Mouse (Mus musculus) stomach, embryonic 16.5 days (tissue): ENCODE data around the gene Lztr1. TPM values are rescaled to one million over a fixed set of nuclear protein-coding genes. Genes with fewer than 3 reads are reported as not detected.
A peak's percentile ranks its signal among the peaks of the same experiment; 100 is the strongest.

Experiments
- ATAC-seq: fragments of 200-750 bp; cut with Nextera tagmentation; 2 replicates; pipeline ENCODE4 v1.8.0; 2017; ENCODE audit warnings: moderate number of reproducible peaks, moderate TSS enrichment; ENCODE audit not compliant: insufficient read depth, low FRiP score
- H3K27ac ChIP-seq: fragments of 300-500 bp; sonication (generic); 2 replicates; pipeline ENCODE4 v1.5.1; 2014; ENCODE audit warnings: low read length
- H3K27me3 ChIP-seq: fragments of 300-500 bp; sonication (generic); 2 replicates; pipeline ENCODE4 v1.6.1; 2014; ENCODE audit warnings: low read length, control low read depth, mixed read lengths; ENCODE audit not compliant: control insufficient read depth, insufficient read depth
- H3K36me3 ChIP-seq: fragments of 300-500 bp; sonication (generic); 2 replicates; pipeline ENCODE4 v1.6.1; 2014; ENCODE audit warnings: low read length; ENCODE audit not compliant: control insufficient read depth, insufficient read depth
- H3K4me1 ChIP-seq: fragments of 300-500 bp; sonication (generic); 2 replicates; pipeline ENCODE4 v1.6.1; 2014; ENCODE audit warnings: low read length, control low read depth, mixed read lengths; ENCODE audit not compliant: control insufficient read depth, insufficient read depth
- H3K4me2 ChIP-seq: fragments of 300-500 bp; sonication (generic); 2 replicates; pipeline ENCODE4 v1.6.1; 2014; ENCODE audit warnings: low read depth, low read length, mixed read lengths
- H3K4me3 ChIP-seq: fragments of 300-500 bp; sonication (generic); replicated peaks from 2 replicates; pipeline ENCODE4 v1.5.1; 2014; ENCODE audit warnings: mild to moderate bottlenecking, low read length
- H3K9ac ChIP-seq: fragments of 300-500 bp; sonication (generic); 2 replicates; pipeline ENCODE4 v1.6.1; 2014; ENCODE audit warnings: low read length
- H3K9me3 ChIP-seq: fragments of 300-500 bp; sonication (generic); replicated peaks from 2 replicates; pipeline ENCODE4 v1.6.1; 2016; ENCODE audit warnings: low read length, control low read depth; ENCODE audit not compliant: control insufficient read depth
- WGBS: fragments of 180-500 bp; shearing (Covaris S2); extraction: QIAGEN DNeasy Blood & Tissue Kit; methylation state at CpG from one replicate; pipeline ENCODE4 v1.1.7; 2014; 5-methylcytosine and 5-hydroxymethylcytosine counted together
- polyA plus RNA-seq: library from polyadenylated mRNA; unstranded; fragments of >200 nt; fragmentation: Nextera tagmentation; extraction: Ambion mirVana; gene quantifications from 2 replicates; pipeline ENCODE4 v1.2.1, GENCODE M21; 2015

The Lztr1 gene
- polyA plus RNA-seq, 1 experiment from 2014 or later = 89.4 TPM

GRCm38 (mm10) chr16:17524156-17524555 lies 15.7 kb downstream of the Lztr1 start:
- H3K9me3 ChIP-seq = no peaks in the 10 kb centered on the region
- no peak overlapping the region for H3K9ac ChIP-seq
- WGBS = 91% methylated on average over 11 of the region's 11 CpGs
- H3K27ac ChIP-seq = no peak overlapping the region
- H3K4me2 ChIP-seq = no peak overlapping the region
- H3K27me3 ChIP-seq = no peaks in the 10 kb centered on the region
- ATAC-seq = no peak
- peaks cover 33% of the 10 kb centered on the region for H3K36me3 ChIP-seq
- H3K4me1 ChIP-seq = peaks cover 2% of the 10 kb centered on the region; the same call in 1 of the 2 replicates
- no peak overlapping the region for H3K4me3 ChIP-seq

GRCm38 (mm10) chr16:17525524-17525923 lies 17.0 kb downstream of the Lztr1 start:
- Histone ChIP-seq H3K4me1 (peaks cover 11% of the 10 kb centered on the region), H3K4me3 (no peak overlapping the region), H3K27me3 (no peaks in the 10 kb centered on the region), H3K9me3 (no peaks in the 10 kb centered on the region), H3K36me3 (peaks cover 33% of the 10 kb centered on the region), H3K9ac (no peak overlapping the region), H3K4me2 (no peak overlapping the region), H3K27ac (no peak overlapping the region)
- no peak for ATAC-seq
- WGBS = 81% methylated on average over 3 of the region's 3 CpGs

- no peaks in the 10 kb centered on the region for H3K27me3 ChIP-seq
- no peak overlapping the region for H3K4me3 ChIP-seq
- H3K36me3 ChIP-seq = peaks cover 27% of the 10 kb centered on the region
- WGBS = 89% methylated on average over 6 of the region's 6 CpGs
- no peaks in the 10 kb centered on the region for H3K9me3 ChIP-seq
- ATAC-seq = no peak
- no peak overlapping the region for H3K27ac ChIP-seq
- no peak overlapping the region for H3K4me2 ChIP-seq
- H3K9ac ChIP-seq = no peak overlapping the region
- peaks cover 11% of the 10 kb centered on the region for H3K4me1 ChIP-seq
These were observed 17.7 kb downstream of the Lztr1 start for GRCm38 (mm10) chr16:17526223-17526622.

GRCm38 (mm10) chr16:17527606-17528005 lies 19.1 kb downstream of the Lztr1 start:
- no peak for ATAC-seq
- Histone ChIP-seq H3K9ac (no peak overlapping the region), H3K4me2 (no peak overlapping the region), H3K4me1 (peaks cover 18% of the 10 kb centered on the region), H3K27ac (no peak overlapping the region), H3K27me3 (no peaks in the 10 kb centered on the region), H3K4me3 (no peak overlapping the region), H3K9me3 (no peaks in the 10 kb centered on the region), H3K36me3 (peaks cover 16% of the 10 kb centered on the region)

GRCm38 (mm10) chr16:17528276-17528675 lies 19.8 kb downstream of the Lztr1 start:
- H3K4me3 ChIP-seq = no peak overlapping the region

GRCm38 (mm10) chr16:17529981-17530586 lies 21.6 kb downstream of the Lztr1 start:
- no peaks in the 10 kb centered on the region for H3K27me3 ChIP-seq
- WGBS = 12% methylated on average over 17 of the region's 17 CpGs
- peak overlapping the region; percentile 89 for H3K4me2 ChIP-seq
- H3K4me3 ChIP-seq = peak overlapping the region; percentile 78
- peak overlapping the region; percentile 99 for H3K27ac ChIP-seq
- ATAC-seq = no peak
- H3K36me3 ChIP-seq = peaks cover 6% of the 10 kb centered on the region; the same call in 1 of the 2 replicates
- H3K9me3 ChIP-seq = no peaks in the 10 kb centered on the region
- peak overlapping the region; percentile 85 for H3K9ac ChIP-seq
- peaks cover 18% of the 10 kb centered on the region for H3K4me1 ChIP-seq

More at GRCm38 (mm10) chr16:17528276-17528675, 19.8 kb downstream of the Lztr1 start:
- H3K4me2 ChIP-seq = no peak overlapping the region
- no peak overlapping the region for H3K27ac ChIP-seq
- H3K36me3 ChIP-seq = peaks cover 12% of the 10 kb centered on the region
- no peaks in the 10 kb centered on the region for H3K9me3 ChIP-seq
- ATAC-seq = no peak
- H3K9ac ChIP-seq = no peak overlapping the region
- H3K27me3 ChIP-seq = no peaks in the 10 kb centered on the region
- WGBS = 86% methylated on average over 13 of the region's 13 CpGs
- H3K4me1 ChIP-seq = peaks cover 18% of the 10 kb centered on the region

- under 1% methylated on average over 67 of the region's 67 CpGs for WGBS
- peak; percentile 96 for ATAC-seq
- H3K9me3 ChIP-seq = no peaks in the 10 kb centered on the region
- H3K4me1 ChIP-seq = peaks cover 18% of the 10 kb centered on the region
- peak within 1 kb of the TSS; percentile 85 for H3K9ac ChIP-seq
- H3K27me3 ChIP-seq = no peaks in the 10 kb centered on the region
- peak within 1 kb of the TSS; percentile 89 for H3K4me2 ChIP-seq
- H3K4me3 ChIP-seq = peak within 1 kb of the TSS; percentile 78
- H3K36me3 ChIP-seq = peaks cover 6% of the 10 kb centered on the region; the same call in 1 of the 2 replicates
- H3K27ac ChIP-seq = peak within 1 kb of the TSS; percentile 99
These were observed 22.3 kb downstream of the Lztr1 start, which contains the start of gene Thap7 for GRCm38 (mm10) chr16:17530640-17531288. Gene Thap7 (minus strand): TSS chr16:17531136.

- no peak overlapping the region for H3K4me3 ChIP-seq
These were observed 23.8 kb downstream of the Lztr1 start for GRCm38 (mm10) chr16:17532271-17532670.

GRCm38 (mm10) chr16:17532676-17533329 lies 24.3 kb downstream of the Lztr1 start:
- Histone ChIP-seq H3K4me3 (no peak overlapping the region), H3K9me3 (no peaks in the 10 kb centered on the region), H3K4me1 (peaks cover 18% of the 10 kb centered on the region), H3K36me3 (no peaks in the 10 kb centered on the region), H3K27ac (no peak overlapping the region), H3K9ac (no peak overlapping the region), H3K27me3 (no peaks in the 10 kb centered on the region), H3K4me2 (no peak overlapping the region)
- 68% methylated on average over 14 of the region's 14 CpGs for WGBS
- no peak for ATAC-seq

More at GRCm38 (mm10) chr16:17532271-17532670, 23.8 kb downstream of the Lztr1 start:
- Histone ChIP-seq H3K9me3 (no peaks in the 10 kb centered on the region), H3K36me3 (peaks cover 3% of the 10 kb centered on the region; the same call in 1 of the 2 replicates), H3K4me1 (peaks cover 18% of the 10 kb centered on the region), H3K9ac (0 out of 2 replicates have a peak overlapping the region, but pooled peaks have one; percentile 85), H3K27me3 (no peaks in the 10 kb centered on the region), H3K4me2 (no peak overlapping the region), H3K27ac (no peak overlapping the region)
- no peak for ATAC-seq
- WGBS = 61% methylated on average over 4 of the region's 4 CpGs
